Mouse (Mus musculus): ENCODE measurements around the gene Slit1. TPM values are rescaled to one million over a fixed set of nuclear protein-coding genes. Genes with fewer than 3 reads are reported as not detected.

The Slit1 gene
- polyA plus RNA-seq, 1 experiment: 0.80 TPM

DNA sequence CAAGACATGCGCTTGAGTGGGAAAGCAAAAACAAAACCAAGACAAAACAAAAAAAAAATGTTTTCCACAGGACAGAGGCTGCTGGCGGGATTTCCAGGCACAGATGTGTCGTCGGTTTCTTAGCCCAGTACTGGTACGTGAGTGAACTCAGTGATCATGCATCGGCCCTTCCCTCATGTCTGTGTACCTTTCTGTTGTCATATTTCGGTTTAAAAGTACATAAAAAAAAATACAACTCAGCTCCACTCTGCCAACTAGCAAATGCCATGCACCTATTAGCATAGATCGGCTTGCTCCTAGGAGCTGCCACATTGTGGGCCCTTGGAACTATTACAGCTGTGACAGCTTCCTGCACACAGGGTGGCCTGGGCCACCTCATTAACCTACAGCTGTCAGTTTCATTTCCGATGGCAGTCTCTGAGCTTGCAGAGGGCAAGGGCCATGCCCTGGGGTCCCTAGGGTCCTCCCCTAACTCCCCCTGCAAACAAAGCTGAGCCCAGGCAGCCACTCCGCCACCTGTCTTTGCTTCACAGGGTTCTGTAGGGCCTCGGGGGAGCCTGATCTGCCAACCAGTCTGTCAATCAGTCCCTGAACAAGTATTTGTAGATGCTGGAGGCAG lies 127.8 kb downstream of the Slit1 start:
- peaks cover 7% of the 10 kb centered on the region for H3K27me3 ChIP-seq (ENCODE audit: control insufficient read depth, insufficient read depth, insufficient read length)
- TF ChIP-seq MYOD1 (IDR thresholded peaks at IDR 0.05; ENCODE audit: control insufficient read depth in 1 of 3, insufficient read length in 2 of 3, low read depth in 2 of 3) (no peak), TCF12 (IDR thresholded peaks at IDR 0.05; ENCODE audit: insufficient read depth, poor library complexity, severe bottlenecking) (no peak), MAX (IDR thresholded peaks at IDR 0.05; ENCODE audit: low read depth) (no peak), E2F4 (IDR thresholded peaks at IDR 0.05; ENCODE audit: insufficient read depth) (no peak), POLR2A (IDR thresholded peaks at IDR 0.05; ENCODE audit: insufficient read length, low read depth) (no peak), TCF3 (IDR thresholded peaks at IDR 0.05; ENCODE audit: insufficient read length, low read depth) (no peak), USF1 (IDR thresholded peaks at IDR 0.05; ENCODE audit: low read depth) (no peak), REST (IDR thresholded peaks at IDR 0.05; ENCODE audit: insufficient read depth, insufficient read length) (no peak), POLR2AphosphoS2 (IDR thresholded peaks at IDR 0.05; ENCODE audit: insufficient read length, low read depth) (no peak), MYOG (IDR thresholded peaks at IDR 0.05; ENCODE audit: control insufficient read depth in 1 of 3, insufficient read depth in 1 of 3, insufficient read length in 2 of 3, low read depth in 2 of 3) (no peak), SRF (IDR thresholded peaks at IDR 0.05; ENCODE audit: control insufficient read depth, insufficient read length, low read depth) (no peak), CEBPB (IDR thresholded peaks at IDR 0.05; ENCODE audit: insufficient read depth, poor library complexity, severe bottlenecking) (no peak)
- no peak overlapping the region for H3K4me2 ChIP-seq (ENCODE audit: low read depth)
- H3K4me3 ChIP-seq: no peak overlapping the region
- no peak overlapping the region for H3ac ChIP-seq (ENCODE audit: control insufficient read depth, insufficient read length)
- no peaks in the 10 kb centered on the region for H3K36me3 ChIP-seq (ENCODE audit: control insufficient read depth, insufficient read depth)
- no peaks in the 10 kb centered on the region for H3K79me2 ChIP-seq (ENCODE audit: control insufficient read depth, insufficient read depth)

DNA sequence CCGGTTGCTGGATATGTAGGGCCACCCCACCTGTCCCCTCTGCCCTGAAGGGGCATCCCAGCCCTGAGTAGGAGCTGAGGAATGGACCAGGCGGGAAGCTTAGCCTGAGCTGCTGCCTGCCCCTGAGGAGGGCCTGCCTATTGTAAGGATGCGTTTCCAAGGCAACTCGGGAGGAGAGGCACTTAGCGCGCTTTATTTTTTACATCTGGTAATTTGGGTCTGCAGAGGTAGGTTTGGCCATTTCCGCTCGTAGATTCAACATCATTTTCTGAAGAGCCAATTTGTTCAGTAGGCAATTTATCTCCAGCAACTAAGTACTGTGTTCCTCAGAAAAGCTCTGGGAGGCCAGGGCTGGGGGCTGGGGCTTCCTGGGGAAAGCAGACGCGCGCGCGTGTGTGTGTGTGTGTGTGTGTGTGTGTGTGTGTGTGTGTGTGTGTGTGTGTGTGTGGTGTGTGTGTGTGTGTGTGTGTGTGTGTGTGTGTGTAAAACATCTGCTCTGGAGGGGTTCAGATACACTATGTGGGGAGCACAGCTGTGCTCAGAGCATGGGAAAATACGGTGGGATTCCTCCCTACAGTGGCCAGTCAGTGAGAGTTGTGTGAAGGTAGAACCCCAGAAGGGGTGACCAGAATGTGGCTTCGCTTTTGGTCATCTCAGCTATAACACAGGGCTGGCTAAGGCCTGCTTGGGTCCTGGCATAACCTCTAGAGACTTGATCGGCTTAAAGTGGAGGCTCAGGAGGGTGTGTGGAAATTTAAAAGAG lies 130.0 kb downstream of the Slit1 start:
- Histone ChIP-seq H3K4me3 (no peak overlapping the region), H3K4me2 (ENCODE audit: low read depth) (no peak overlapping the region), H3ac (ENCODE audit: control insufficient read depth, insufficient read length) (no peak overlapping the region), H3K36me3 (ENCODE audit: control insufficient read depth, insufficient read depth) (no peaks in the 10 kb centered on the region), H3K27me3 (ENCODE audit: control insufficient read depth, insufficient read depth, insufficient read length) (peaks cover 7% of the 10 kb centered on the region), H3K79me2 (ENCODE audit: control insufficient read depth, insufficient read depth) (no peaks in the 10 kb centered on the region)
- TF ChIP-seq REST (IDR thresholded peaks at IDR 0.05; ENCODE audit: insufficient read depth, insufficient read length) (no peak), MYOG (IDR thresholded peaks at IDR 0.05; ENCODE audit: control insufficient read depth in 1 of 3, insufficient read depth in 1 of 3, insufficient read length in 2 of 3, low read depth in 2 of 3) (no peak), SRF (IDR thresholded peaks at IDR 0.05; ENCODE audit: control insufficient read depth, insufficient read length, low read depth) (no peak), CEBPB (IDR thresholded peaks at IDR 0.05; ENCODE audit: insufficient read depth, poor library complexity, severe bottlenecking) (no peak), POLR2AphosphoS2 (IDR thresholded peaks at IDR 0.05; ENCODE audit: insufficient read length, low read depth) (no peak), USF1 (IDR thresholded peaks at IDR 0.05; ENCODE audit: low read depth) (no peak), MAX (IDR thresholded peaks at IDR 0.05; ENCODE audit: low read depth) (no peak), TCF12 (IDR thresholded peaks at IDR 0.05; ENCODE audit: insufficient read depth, poor library complexity, severe bottlenecking) (no peak), TCF3 (IDR thresholded peaks at IDR 0.05; ENCODE audit: insufficient read length, low read depth) (no peak)

DNA sequence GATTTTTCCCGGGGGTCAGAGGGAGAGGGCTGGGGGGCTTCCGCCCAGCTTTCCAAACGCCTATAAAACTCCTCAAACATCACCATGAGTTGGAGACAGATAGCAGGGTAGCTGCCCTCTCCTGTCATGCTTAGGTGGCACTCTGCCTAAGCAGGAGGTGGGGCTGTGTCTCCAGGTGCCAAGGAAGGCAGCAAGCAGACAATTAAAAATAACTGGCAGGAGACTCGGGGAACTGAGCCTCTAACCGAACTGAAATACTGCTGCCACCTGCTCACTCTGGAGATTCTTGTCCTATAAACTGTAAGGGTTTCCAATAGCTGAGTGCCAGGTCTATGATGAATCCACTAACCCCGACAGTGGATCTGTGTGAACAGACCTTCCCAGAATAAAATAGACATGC lies 131.8 kb downstream of the Slit1 start:
- Histone ChIP-seq H3K4me3 (no peak overlapping the region), H3K4me2 (ENCODE audit: low read depth) (no peak overlapping the region), H3K36me3 (ENCODE audit: control insufficient read depth, insufficient read depth) (no peaks in the 10 kb centered on the region), H3K27me3 (ENCODE audit: control insufficient read depth, insufficient read depth, insufficient read length) (peaks cover 7% of the 10 kb centered on the region), H3K79me2 (ENCODE audit: control insufficient read depth, insufficient read depth) (no peaks in the 10 kb centered on the region), H3ac (ENCODE audit: control insufficient read depth, insufficient read length) (no peak overlapping the region)
- TF ChIP-seq POLR2A (IDR thresholded peaks at IDR 0.05; ENCODE audit: insufficient read length, low read depth): no peak
- TF ChIP-seq USF1 (IDR thresholded peaks at IDR 0.05; ENCODE audit: low read depth): no peak
- no peak for TF ChIP-seq CEBPB (IDR thresholded peaks at IDR 0.05; ENCODE audit: insufficient read depth, poor library complexity, severe bottlenecking)
- no peak for TF ChIP-seq E2F4 (IDR thresholded peaks at IDR 0.05; ENCODE audit: insufficient read depth)
- no peak for TF ChIP-seq MYOD1 (IDR thresholded peaks at IDR 0.05; ENCODE audit: control insufficient read depth in 1 of 3, insufficient read length in 2 of 3, low read depth in 2 of 3)
- TF ChIP-seq TCF12 (IDR thresholded peaks at IDR 0.05; ENCODE audit: insufficient read depth, poor library complexity, severe bottlenecking): no peak
- no peak for TF ChIP-seq SRF (IDR thresholded peaks at IDR 0.05; ENCODE audit: control insufficient read depth, insufficient read length, low read depth)
- TF ChIP-seq MYOG (IDR thresholded peaks at IDR 0.05; ENCODE audit: control insufficient read depth in 1 of 3, insufficient read depth in 1 of 3, insufficient read length in 2 of 3, low read depth in 2 of 3): no peak
- TF ChIP-seq POLR2AphosphoS2 (IDR thresholded peaks at IDR 0.05; ENCODE audit: insufficient read length, low read depth): no peak
- TF ChIP-seq TCF3 (IDR thresholded peaks at IDR 0.05; ENCODE audit: insufficient read length, low read depth): no peak
- no peak for TF ChIP-seq MAX (IDR thresholded peaks at IDR 0.05; ENCODE audit: low read depth)
- TF ChIP-seq REST (IDR thresholded peaks at IDR 0.05; ENCODE audit: insufficient read depth, insufficient read length): no peak

GRCm38 (mm10) chr19:41606208-41606987 lies 137.1 kb downstream of the Slit1 start:
- Histone ChIP-seq H3K36me3 (ENCODE audit: control insufficient read depth, insufficient read depth) (no peaks in the 10 kb centered on the region), H3K27me3 (ENCODE audit: control insufficient read depth, insufficient read depth, insufficient read length) (no peaks in the 10 kb centered on the region), H3K4me2 (ENCODE audit: low read depth) (peak overlapping the region; percentile 48), H3K79me2 (ENCODE audit: control insufficient read depth, insufficient read depth) (no peaks in the 10 kb centered on the region), H3K4me3 (no peak overlapping the region), H3ac (ENCODE audit: control insufficient read depth, insufficient read length) (no peak overlapping the region)
- TF ChIP-seq USF1 (IDR thresholded peaks at IDR 0.05; ENCODE audit: low read depth): no peak
- no peak for TF ChIP-seq POLR2A (IDR thresholded peaks at IDR 0.05; ENCODE audit: insufficient read length, low read depth)
- no peak for TF ChIP-seq SRF (IDR thresholded peaks at IDR 0.05; ENCODE audit: control insufficient read depth, insufficient read length, low read depth)
- peak; percentile 50 to 94 (median 94) for TF ChIP-seq MYOG (IDR thresholded peaks at IDR 0.05; ENCODE audit: control insufficient read depth in 1 of 3, insufficient read depth in 1 of 3, insufficient read length in 2 of 3, low read depth in 2 of 3)
- TF ChIP-seq MYOD1 (IDR thresholded peaks at IDR 0.05; ENCODE audit: control insufficient read depth in 1 of 3, insufficient read length in 2 of 3, low read depth in 2 of 3): peak; percentile 53 to 91 (median 81)
- TF ChIP-seq REST (IDR thresholded peaks at IDR 0.05; ENCODE audit: insufficient read depth, insufficient read length): no peak
- TF ChIP-seq CEBPB (IDR thresholded peaks at IDR 0.05; ENCODE audit: insufficient read depth, poor library complexity, severe bottlenecking): no peak
- TF ChIP-seq TCF3 (IDR thresholded peaks at IDR 0.05; ENCODE audit: insufficient read length, low read depth): peak; percentile 52
- TF ChIP-seq TCF12 (IDR thresholded peaks at IDR 0.05; ENCODE audit: insufficient read depth, poor library complexity, severe bottlenecking): peak; percentile 91
- TF ChIP-seq E2F4 (IDR thresholded peaks at IDR 0.05; ENCODE audit: insufficient read depth): no peak
- no peak for TF ChIP-seq POLR2AphosphoS2 (IDR thresholded peaks at IDR 0.05; ENCODE audit: insufficient read length, low read depth)
- no peak for TF ChIP-seq MAX (IDR thresholded peaks at IDR 0.05; ENCODE audit: low read depth)
